Mouse (Mus musculus) thymus, adult 2 months (tissue): ENCODE data around the gene Plch2. TPM values are rescaled to one million over a fixed set of nuclear protein-coding genes. Genes with fewer than 3 reads are reported as not detected.

Experiments used
- DNase-seq: peaks from one replicate; pipeline ENCODE4 v3.0.0; 2021
- H3K27ac ChIP-seq: fragments of 200-500 bp; 2 replicates; pipeline ENCODE4 v1.5.1; 2012; ENCODE audit warnings: low read length, control low read depth; ENCODE audit not compliant: control insufficient read depth, insufficient read depth
- H3K27me3 ChIP-seq: fragments of 200-500 bp; 2 replicates; pipeline ENCODE4 v1.6.1; 2012; ENCODE audit warnings: mild to moderate bottlenecking, low read length, moderate library complexity, mixed read lengths; ENCODE audit not compliant: control insufficient read depth, insufficient read depth
- H3K36me3 ChIP-seq: fragments of 200-500 bp; 2 replicates; pipeline ENCODE4 v1.6.1; 2012; ENCODE audit warnings: mild to moderate bottlenecking, low read length, moderate library complexity; ENCODE audit not compliant: control insufficient read depth, insufficient read depth
- H3K4me1 ChIP-seq: fragments of 200-500 bp; replicated peaks from 2 replicates; pipeline ENCODE4 v1.6.1; 2012; ENCODE audit warnings: low read length; ENCODE audit not compliant: control insufficient read depth, insufficient read depth
- H3K4me3 ChIP-seq: fragments of 200-500 bp; 2 replicates; pipeline ENCODE4 v1.5.1; 2012; ENCODE audit warnings: mild to moderate bottlenecking, low read length, control low read depth, moderate library complexity; ENCODE audit not compliant: control insufficient read depth, insufficient read depth
- CTCF ChIP-seq: fragments of 200-500 bp; IDR thresholded peaks from 2 replicates; pipeline ENCODE4 v1.5.1; 2012; ENCODE audit warnings: mild to moderate bottlenecking, control low read depth, low read length, moderate library complexity, borderline replicate concordance; ENCODE audit not compliant: control insufficient read depth, poor library complexity, insufficient read depth; ENCODE audit errors: extremely low read depth
- POLR2A ChIP-seq: fragments of 200-500 bp; IDR thresholded peaks from 2 replicates; pipeline ENCODE4 v1.6.1; 2012; ENCODE audit warnings: mild to moderate bottlenecking, low read length, control low read depth, moderate library complexity; ENCODE audit not compliant: control insufficient read depth, poor library complexity, insufficient read depth; ENCODE audit errors: extremely low read depth
- WGBS: fragments of 180-500 bp; shearing (Covaris S2); methylation state at CpG from one replicate; pipeline ENCODE4 v1.1.7; 2018; 5-methylcytosine and 5-hydroxymethylcytosine counted together
- polyA plus RNA-seq: library from polyadenylated mRNA; depleted of rRNA; stranded (reverse); fragments of >200 nt; gene quantifications from 2 replicates; pipeline ENCODE4 v1.2.3, GENCODE M21; 2012

Plch2 gene
- polyA plus RNA-seq, 1 experiment, result 10.0 TPM

DNA sequence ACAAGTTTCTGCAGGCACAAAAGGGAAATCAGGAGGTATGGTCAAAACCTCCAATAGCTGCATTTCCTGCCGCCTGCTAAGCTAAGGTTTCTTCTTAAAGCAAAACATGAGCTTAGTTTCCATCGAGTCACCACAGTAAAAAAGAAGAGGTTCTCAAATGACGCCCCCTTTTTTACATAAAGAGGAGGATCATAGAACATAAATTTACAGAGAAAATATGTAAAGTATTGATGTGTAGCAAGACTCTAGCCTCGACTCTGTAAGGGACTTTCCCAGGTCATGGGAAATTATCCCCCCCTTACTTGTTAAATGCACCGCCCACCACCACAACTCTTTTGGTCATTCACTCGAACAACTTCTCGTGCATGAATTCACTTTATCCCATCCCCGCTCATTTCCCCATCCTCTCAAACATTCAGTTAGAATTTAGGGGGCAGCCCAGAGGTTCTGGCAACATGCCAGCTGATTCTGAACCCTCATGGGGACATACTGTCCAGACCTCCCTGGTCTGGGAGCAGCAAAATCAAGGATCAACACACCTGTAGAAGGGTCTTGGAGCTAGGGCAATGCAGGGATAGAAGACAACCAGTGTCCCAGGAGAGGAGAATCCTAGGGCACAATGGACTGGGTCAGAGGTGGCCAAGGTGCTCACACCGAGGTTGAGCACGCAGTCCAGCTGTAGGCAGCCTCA lies 113.8 kb downstream of the Plch2 start:
- TF ChIP-seq CTCF (no peak), POLR2A (no peak)
- WGBS, result 64% methylated on average over 10 of the region's 10 CpGs
- Histone ChIP-seq H3K4me1 (peaks cover 16% of the 10 kb centered on the region), H3K4me3 (no peak overlapping the region), H3K27ac (peak overlapping the region; percentile 55; the same call in 1 of the 2 replicates), H3K27me3 (no peaks in the 10 kb centered on the region), H3K36me3 (no peaks in the 10 kb centered on the region)
- DNase-seq, result no peak

DNA sequence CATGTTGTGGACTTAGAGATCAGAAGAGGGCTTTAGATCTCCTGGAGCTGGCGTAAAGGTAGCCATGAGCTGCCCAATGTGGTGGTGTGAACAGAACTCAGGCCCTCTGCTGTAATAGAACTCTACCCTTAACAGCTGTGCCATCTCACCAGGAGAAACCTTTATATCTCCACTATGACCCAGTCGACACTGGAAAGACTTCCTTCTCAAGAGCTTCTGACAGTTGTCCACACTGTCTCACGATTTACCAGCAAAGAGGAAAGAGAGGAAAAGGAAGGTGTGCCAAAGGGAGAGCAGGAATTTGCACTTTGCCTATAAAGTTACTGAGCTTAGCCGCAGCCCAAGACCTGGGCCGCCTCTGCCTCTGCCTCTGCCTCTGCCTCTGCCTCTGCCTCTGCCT lies 114.8 kb downstream of the Plch2 start:
- Histone ChIP-seq H3K27me3 (no peaks in the 10 kb centered on the region), H3K36me3 (no peaks in the 10 kb centered on the region), H3K4me1 (peaks cover 19% of the 10 kb centered on the region), H3K4me3 (no peak overlapping the region), H3K27ac (no peak overlapping the region)
- TF ChIP-seq CTCF, result no peak
- no peak for TF ChIP-seq POLR2A
- no peak for DNase-seq
- WGBS, result 92% methylated on average over 5 of the region's 5 CpGs

DNA sequence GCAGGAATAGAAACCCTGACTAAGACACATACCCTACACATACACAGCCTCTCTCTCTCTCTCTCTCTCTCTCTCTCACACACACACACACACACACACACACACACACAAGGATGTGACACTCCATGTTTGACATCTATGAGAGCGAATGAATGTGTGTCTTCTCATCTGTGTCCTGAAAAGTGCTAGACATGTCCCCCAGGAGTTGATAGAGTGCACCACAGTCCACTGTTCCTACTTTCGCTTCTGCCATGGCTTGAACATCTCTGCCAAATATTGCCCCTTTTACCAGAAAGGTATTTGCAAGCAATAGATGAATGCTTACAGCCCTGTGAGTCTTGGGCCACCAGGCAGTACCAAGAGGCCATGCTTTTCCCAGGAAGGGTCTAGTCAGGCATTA lies 116.4 kb downstream of the Plch2 start:
- WGBS, result 94% methylated on average over 2 of the region's 2 CpGs
- no peak overlapping the region for H3K27ac ChIP-seq
- no peak for DNase-seq
- TF ChIP-seq POLR2A (no peak), CTCF (no peak)
- H3K27me3 ChIP-seq, result no peaks in the 10 kb centered on the region
- H3K36me3 ChIP-seq, result no peaks in the 10 kb centered on the region
- peaks cover 30% of the 10 kb centered on the region for H3K4me1 ChIP-seq
- no peak overlapping the region for H3K4me3 ChIP-seq

DNA sequence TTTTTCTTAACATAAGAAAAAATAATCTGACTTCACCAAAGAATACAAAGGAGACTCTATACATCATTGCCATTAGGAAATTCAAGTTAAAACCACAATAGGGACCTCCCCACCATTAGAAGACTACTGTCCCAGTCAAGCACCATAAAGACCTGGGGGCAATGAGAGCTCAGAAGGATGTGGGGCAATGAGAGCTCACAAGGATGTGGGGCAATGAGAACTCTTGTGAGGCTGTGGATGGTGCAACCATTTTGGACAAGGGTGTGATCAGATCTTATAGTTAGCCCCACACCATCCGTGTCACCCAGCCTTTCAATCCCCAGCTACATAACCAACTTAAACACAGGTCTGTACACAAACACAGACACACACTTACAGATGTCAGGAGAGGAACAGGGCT lies 118.8 kb downstream of the Plch2 start:
- Histone ChIP-seq H3K27me3 (no peaks in the 10 kb centered on the region), H3K4me3 (no peak overlapping the region), H3K27ac (peak overlapping the region; percentile 36), H3K36me3 (no peaks in the 10 kb centered on the region), H3K4me1 (peaks cover 30% of the 10 kb centered on the region)
- no peak for TF ChIP-seq CTCF
- TF ChIP-seq POLR2A, result no peak
- WGBS, result 92% methylated on average over 1 of the region's 1 CpGs
- DNase-seq, result no peak

DNA sequence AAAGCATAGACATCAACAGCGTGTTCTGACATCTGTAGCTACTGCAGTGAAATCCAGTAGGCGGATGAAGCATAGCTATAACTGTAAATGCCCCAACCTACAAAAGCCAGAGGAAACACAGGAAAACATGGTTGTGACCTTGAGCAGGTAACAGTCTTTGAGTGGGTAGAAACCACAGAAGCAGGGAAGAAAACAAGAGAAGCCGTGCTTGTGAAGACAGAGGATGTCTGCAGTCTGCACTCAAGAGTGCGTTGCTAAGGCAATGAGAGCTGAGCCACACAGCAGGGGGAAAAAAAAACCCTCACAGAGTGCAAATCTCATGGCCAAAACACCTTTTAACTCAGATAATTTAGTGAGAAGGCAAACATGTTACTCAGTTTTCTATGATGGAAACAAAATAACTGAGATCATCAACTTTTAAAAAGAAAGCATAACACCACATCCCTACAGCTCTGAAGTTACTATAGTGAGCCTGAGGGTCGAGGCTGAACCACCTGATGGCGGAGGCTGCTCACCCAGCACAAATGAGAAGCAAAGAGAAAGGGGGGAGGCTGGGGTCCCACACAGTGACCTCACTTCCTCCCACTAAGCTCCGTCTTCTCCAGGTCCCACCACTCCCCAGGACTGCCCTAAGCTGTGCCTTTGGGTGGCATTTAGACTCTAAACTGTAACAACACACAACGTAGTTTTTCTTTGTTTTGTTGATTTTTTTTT lies 119.9 kb downstream of the Plch2 start:
- DNase-seq, result peak; percentile 69
- TF ChIP-seq POLR2A, result no peak
- TF ChIP-seq CTCF, result no peak
- Histone ChIP-seq H3K4me1 (peaks cover 30% of the 10 kb centered on the region), H3K27ac (peak overlapping the region; percentile 98), H3K27me3 (no peaks in the 10 kb centered on the region), H3K4me3 (no peak overlapping the region), H3K36me3 (no peaks in the 10 kb centered on the region)
- 13% methylated on average over 8 of the region's 8 CpGs for WGBS

DNA sequence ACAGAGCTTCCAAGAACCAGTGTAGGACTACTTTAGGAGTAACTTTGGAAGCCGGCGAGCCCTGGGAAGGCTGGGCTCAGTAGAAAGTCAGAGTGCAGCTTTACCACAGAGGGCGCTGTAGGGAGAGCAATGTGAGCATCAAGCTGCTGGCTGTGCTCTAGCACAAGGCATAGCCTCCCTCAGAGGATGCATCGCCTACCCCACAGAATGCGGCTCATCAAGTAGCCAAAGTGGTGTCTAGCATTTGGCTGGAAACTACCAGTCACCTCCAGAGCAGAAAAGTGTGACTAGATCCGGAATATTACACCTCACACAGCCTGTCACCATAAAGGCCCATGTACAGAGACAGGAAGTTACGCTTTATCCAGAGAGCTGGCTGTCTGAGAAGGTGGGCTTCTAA lies 120.8 kb downstream of the Plch2 start:
- Histone ChIP-seq H3K4me3 (no peak overlapping the region), H3K27ac (peak overlapping the region; percentile 98), H3K4me1 (peaks cover 30% of the 10 kb centered on the region), H3K36me3 (no peaks in the 10 kb centered on the region), H3K27me3 (no peaks in the 10 kb centered on the region)
- TF ChIP-seq CTCF, result peak; percentile 61; the same call in 1 of the 2 replicates
- TF ChIP-seq POLR2A, result no peak
- peak; percentile 71 for DNase-seq
- WGBS, result 85% methylated on average over 7 of the region's 7 CpGs
